In the genomic region with DNA sequence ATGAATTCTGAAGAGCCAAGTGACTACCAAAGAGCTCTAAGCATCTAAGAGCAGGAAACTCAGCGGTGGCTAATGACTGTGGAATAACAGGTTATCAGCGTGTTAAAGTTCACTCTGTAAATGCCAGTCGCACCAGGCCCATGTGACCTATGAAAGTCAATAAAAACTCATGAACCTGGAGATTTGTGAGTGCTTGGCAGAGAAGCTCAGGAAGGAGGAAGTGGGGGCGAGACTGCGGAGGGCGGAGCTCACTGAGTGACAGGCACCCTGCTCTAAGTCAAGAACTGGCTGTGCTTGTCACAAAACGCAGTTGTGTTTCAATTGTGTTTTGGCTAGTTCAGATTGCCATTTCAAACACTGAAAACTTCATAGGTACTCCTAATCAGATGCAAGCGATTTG, we compare ENCODE assay signal across 9 mouse cellular contexts.
DNase-seq lines count a peak whose midpoint lies in the region; ATAC-seq and TF ChIP-seq lines count a peak whose summit lies in the region.
"Had no signal": no experiment of that assay in that cellular context is flagged by ENCODE, and none has a peak within 500 bp of the region (broad histone marks: within the 10 kb centered on the region; RNA-seq: fewer than 3 reads in every experiment).

No protein-coding gene starts in this region.

- DNase-seq in heart, postnatal 4 days, result no peak
- DNase-seq in lung, adult 2 months, result peak; percentile 64
- no peak for DNase-seq in ovary, postnatal 36 days (ENCODE audit: low spot score)
- DNase-seq in cerebellum, postnatal 36 days, result no peak
- DNase-seq in embryo, embryonic 10.5 days (ENCODE audit: low spot score), result no peak

- no peak overlapping the region for H3K4me3 ChIP-seq in heart, embryonic 12.5 days
- no peak overlapping the region for H3K4me3 ChIP-seq in lung, adult 2 months (replicated peaks; ENCODE audit: extremely low read depth, low read depth, low read length)
- H3K4me3 ChIP-seq in stomach, embryonic 16.5 days (replicated peaks; ENCODE audit: low read length), result no peak overlapping the region
- H3K4me3 ChIP-seq: hindbrain, embryonic 15.5 days had no signal

- peaks cover 19% of the 10 kb centered on the region for H3K4me1 ChIP-seq in heart, embryonic 12.5 days (replicated peaks)
- peaks cover 8% of the 10 kb centered on the region; the same call in 1 of the 2 replicates for H3K4me1 ChIP-seq in lung, adult 2 months (ENCODE audit: control insufficient read depth, insufficient read depth, low read length)
- H3K4me1 ChIP-seq in stomach, embryonic 16.5 days (ENCODE audit: control insufficient read depth, insufficient read depth, low read length), result peaks cover 14% of the 10 kb centered on the region
- H3K4me1 ChIP-seq: hindbrain, embryonic 15.5 days had no signal

- H3K4me2 ChIP-seq in heart, embryonic 12.5 days, result no peak overlapping the region
- H3K4me2 ChIP-seq in stomach, embryonic 16.5 days (ENCODE audit: low read depth, low read length), result no peak overlapping the region
- H3K4me2 ChIP-seq: hindbrain, embryonic 15.5 days had no signal

- ATAC-seq in heart, embryonic 12.5 days (ENCODE audit: insufficient number of reproducible peaks, low FRiP score), result 0 out of 2 replicates have a peak, but pooled peaks have one; percentile 25
- ATAC-seq in inflammation-experienced regulatory T-cells, adult 6 months, result peak; percentile 88
- peak; percentile 87 for ATAC-seq in stomach, embryonic 16.5 days (ENCODE audit: insufficient read depth, low FRiP score)

- TF ChIP-seq CTCF in lung, adult 2 months (IDR thresholded peaks at IDR 0.05; ENCODE audit: insufficient read depth, low read length), result no peak

- H3K27me3 ChIP-seq in heart, embryonic 12.5 days (replicated peaks), result no peaks in the 10 kb centered on the region
- no peaks in the 10 kb centered on the region for H3K27me3 ChIP-seq in stomach, embryonic 16.5 days (ENCODE audit: control insufficient read depth, insufficient read depth, low read length)
- H3K27me3 ChIP-seq: hindbrain, embryonic 15.5 days had no signal

- H3K36me3 ChIP-seq in heart, embryonic 12.5 days, result peaks cover 71% of the 10 kb centered on the region
- peaks cover 9% of the 10 kb centered on the region; the same call in 1 of the 2 replicates for H3K36me3 ChIP-seq in stomach, embryonic 16.5 days (ENCODE audit: control insufficient read depth, insufficient read depth, low read length)

- no peaks in the 10 kb centered on the region for H3K9me3 ChIP-seq in heart, embryonic 12.5 days (replicated peaks)
- H3K9me3 ChIP-seq in stomach, embryonic 16.5 days (replicated peaks; ENCODE audit: control insufficient read depth, low read length), result no peaks in the 10 kb centered on the region
- H3K9me3 ChIP-seq: hindbrain, embryonic 15.5 days had no signal

- no peak for TF ChIP-seq POLR2A in lung, adult 2 months (IDR thresholded peaks at IDR 0.05; ENCODE audit: borderline replicate concordance, extremely low read depth, low read depth, low read length)

- WGBS in heart, embryonic 12.5 days, result 66% methylated on average over 8 of the region's 8 CpGs
- WGBS in lung, adult 2 months, result 27% methylated on average over 8 of the region's 8 CpGs
- 53% methylated on average over 8 of the region's 8 CpGs for WGBS in stomach, embryonic 16.5 days

- H3K9ac ChIP-seq in heart, embryonic 12.5 days, result no peak overlapping the region
- H3K9ac ChIP-seq in stomach, embryonic 16.5 days (ENCODE audit: low read length), result no peak overlapping the region
- H3K9ac ChIP-seq: hindbrain, embryonic 15.5 days had no signal

- H3K27ac ChIP-seq in heart, embryonic 12.5 days (ENCODE audit: poor library complexity, severe bottlenecking), result no peak overlapping the region
- peak overlapping the region; percentile 89 for H3K27ac ChIP-seq in stomach, embryonic 16.5 days (ENCODE audit: low read length)
- H3K27ac ChIP-seq: hindbrain, embryonic 15.5 days had no signal

Comparison
In these comparisons a context has a peak if more than half of its experiments do, and no peak if none do; other contexts are left out.
1. ATAC-seq: peak in every context shown above with its lines; median percentile 88 in inflammation-experienced regulatory T-cells, adult 6 months; 87 in stomach, embryonic 16.5 days; 25 in heart, embryonic 12.5 days.